Mouse (Mus musculus) CH12.LX (cell line): ENCODE data around the gene Olfr556. TPM values are rescaled to one million over a fixed set of nuclear protein-coding genes. Genes with fewer than 3 reads are reported as not detected.

Experiments
- DNase-seq: peaks from one replicate; pipeline ENCODE4 v3.0.0-alpha.2; 2013; ENCODE audit errors: extremely low read depth
- H3K27ac ChIP-seq: 2 replicates; pipeline ENCODE4 v1.5.1; 2012; ENCODE audit warnings: low read depth, mild to moderate bottlenecking, control low read depth, moderate library complexity; ENCODE audit not compliant: insufficient read depth
- H3K27me3 ChIP-seq: replicated peaks from 2 replicates; pipeline ENCODE3; 2012; ENCODE audit warnings: inconsistent platforms
- H3K36me3 ChIP-seq, 2 experiments: replicated peaks in 1 of 2; 2 replicates each; pipeline versions ENCODE3 to v1.6.1; 2012; ENCODE audit warnings: inconsistent platforms in 1 of 2, low read length in 1 of 2, mild to moderate bottlenecking in 1 of 2, mixed read lengths in 1 of 2, moderate library complexity in 1 of 2; ENCODE audit not compliant: control insufficient read depth in 1 of 2, insufficient read depth in 1 of 2
- H3K4me1 ChIP-seq, 2 experiments: 2 replicates each; pipeline ENCODE4 v1.6.1; 2012; ENCODE audit warnings: inconsistent platforms in 1 of 2, moderate library complexity in 1 of 2; ENCODE audit not compliant: insufficient read depth in 2 of 2, control insufficient read depth in 1 of 2
- H3K4me2 ChIP-seq: 2 replicates; pipeline ENCODE4 v1.6.1; 2012; ENCODE audit warnings: low read depth, mild to moderate bottlenecking, control low read depth; ENCODE audit not compliant: poor library complexity, insufficient read depth, severe bottlenecking
- H3K4me3 ChIP-seq, 3 experiments: fragments of 150-350 bp in 1 of 3; sonication (generic) in 1 of 3; replicated peaks in 1 of 3; 2 replicates each; pipeline versions ENCODE3 to v1.5.1; 2011 to 2012; ENCODE audit warnings: low read depth in 2 of 3, low read length in 2 of 3, mild to moderate bottlenecking in 2 of 3, moderate library complexity in 2 of 3, control low read depth in 1 of 3, improper control_type of control experiment in 1 of 3, inconsistent platforms in 1 of 3, mixed read lengths in 1 of 3; ENCODE audit not compliant: poor library complexity in 1 of 3
- H3K79me2 ChIP-seq: replicated peaks from 2 replicates; pipeline ENCODE4 v1.6.1; 2012; ENCODE audit warnings: mild to moderate bottlenecking, moderate library complexity; ENCODE audit not compliant: control insufficient read depth, poor library complexity, insufficient read depth, severe bottlenecking; ENCODE audit errors: extremely low read depth
- H3K9ac ChIP-seq: 2 replicates; pipeline ENCODE4 v1.6.1; 2012; ENCODE audit warnings: low read depth, mild to moderate bottlenecking, control low read depth, moderate library complexity; ENCODE audit not compliant: insufficient read depth
- H3K9me3 ChIP-seq: replicated peaks from 2 replicates; pipeline ENCODE3; 2012; ENCODE audit warnings: low read length, inconsistent platforms, mixed read lengths
- CHD1 ChIP-seq: IDR thresholded peaks from 2 replicates; pipeline ENCODE4 v1.6.1; 2012; ENCODE audit warnings: low read depth, low read length, improper control_type of control experiment, inconsistent platforms
- CHD2 ChIP-seq: IDR thresholded peaks from 2 replicates; pipeline ENCODE4 v1.6.1; 2011; ENCODE audit warnings: low read length, improper control_type of control experiment
- CTCF ChIP-seq, 2 experiments: IDR thresholded peaks in 1 of 2; conservative IDR thresholded peaks in 1 of 2; 2 replicates each; pipeline ENCODE4 v1.5.1; 2011 to 2012; ENCODE audit warnings: low read depth in 2 of 2, low read length in 2 of 2, improper control_type of control experiment in 1 of 2, inconsistent platforms in 1 of 2, mild to moderate bottlenecking in 1 of 2, moderate library complexity in 1 of 2
- E2F4 ChIP-seq: IDR thresholded peaks from 2 replicates; pipeline ENCODE4 v1.6.1; 2011; ENCODE audit warnings: low read depth, low read length, improper control_type of control experiment; ENCODE audit not compliant: insufficient replicate concordance
- EP300 ChIP-seq: IDR thresholded peaks from 2 replicates; pipeline ENCODE4 v1.6.1; 2011; ENCODE audit warnings: low read length, improper control_type of control experiment
- ETS1 ChIP-seq: conservative IDR thresholded peaks from 2 replicates; pipeline ENCODE4 v1.6.1; 2012; ENCODE audit warnings: low read depth, mild to moderate bottlenecking, inconsistent platforms, low read length, improper control_type of control experiment, moderate library complexity
- HCFC1 ChIP-seq: IDR thresholded peaks from 2 replicates; pipeline ENCODE4 v1.6.1; 2012; ENCODE audit warnings: low read depth, mild to moderate bottlenecking, inconsistent platforms, low read length, improper control_type of control experiment
- JUN ChIP-seq: IDR thresholded peaks from 2 replicates; pipeline ENCODE4 v1.6.1; 2011; ENCODE audit warnings: low read depth, mild to moderate bottlenecking, low read length, improper control_type of control experiment, moderate library complexity; ENCODE audit not compliant: insufficient read depth
- JUND ChIP-seq: conservative IDR thresholded peaks from 2 replicates; pipeline ENCODE4 v1.6.1; 2011; ENCODE audit warnings: low read depth, low read length, improper control_type of control experiment
- KAT2A ChIP-seq: IDR thresholded peaks from 2 replicates; pipeline ENCODE4 v1.6.1; 2012; ENCODE audit warnings: low read length, improper control_type of control experiment, inconsistent platforms; ENCODE audit not compliant: insufficient replicate concordance
- MAFK ChIP-seq: IDR thresholded peaks from 2 replicates; pipeline ENCODE4 v1.6.1; 2011; ENCODE audit warnings: low read length, improper control_type of control experiment; ENCODE audit not compliant: insufficient replicate concordance
- MXI1 ChIP-seq: IDR thresholded peaks from 2 replicates; pipeline ENCODE4 v1.6.1; 2011; ENCODE audit warnings: mild to moderate bottlenecking, low read depth, low read length, improper control_type of control experiment
- MYC ChIP-seq: IDR thresholded peaks from 2 replicates; pipeline ENCODE4 v1.6.1; 2011; ENCODE audit warnings: low read depth, mild to moderate bottlenecking, improper control_type of control experiment, low read length
- NELFE ChIP-seq: IDR thresholded peaks from 2 replicates; pipeline ENCODE4 v1.6.1; 2011; ENCODE audit warnings: low read depth, low read length, improper control_type of control experiment
- POLR2AphosphoS2 ChIP-seq: IDR thresholded peaks from 2 replicates; pipeline ENCODE4 v1.6.1; 2011; ENCODE audit warnings: low read depth, low read length, improper control_type of control experiment
- RAD21 ChIP-seq: IDR thresholded peaks from 2 replicates; pipeline ENCODE4 v1.6.1; 2011; ENCODE audit warnings: low read depth, mild to moderate bottlenecking, low read length, improper control_type of control experiment, moderate library complexity
- RCOR1 ChIP-seq: conservative IDR thresholded peaks from 2 replicates; pipeline ENCODE4 v1.6.1; 2012; ENCODE audit warnings: low read depth, mild to moderate bottlenecking, inconsistent platforms, low read length, improper control_type of control experiment
- SIN3A ChIP-seq: IDR thresholded peaks from 2 replicates; pipeline ENCODE4 v1.6.1; 2012; ENCODE audit warnings: low read length, improper control_type of control experiment, inconsistent platforms
- SMC3 ChIP-seq: IDR thresholded peaks from 2 replicates; pipeline ENCODE4 v1.6.1; 2011; ENCODE audit warnings: low read depth, low read length, improper control_type of control experiment
- TBP ChIP-seq: conservative IDR thresholded peaks from 2 replicates; pipeline ENCODE4 v1.6.1; 2011; ENCODE audit warnings: low read depth, low read length, improper control_type of control experiment
- ZC3H11A ChIP-seq: IDR thresholded peaks from 2 replicates; pipeline ENCODE4 v1.6.1; 2012; ENCODE audit warnings: low read depth, mild to moderate bottlenecking, inconsistent platforms, low read length, improper control_type of control experiment
- dilution Hi-C: fragments of 300-500 bp; cut with MboI; formaldehyde crosslinking; loops from 2 replicates; pipeline ENCODE4 v1.14.3; 2020; ENCODE audit warnings: low sequenced_read_pairs; ENCODE audit not compliant: extremely low pct_unique_long_range_greater_than_20kb, extremely low pct_ligation_motif_present
- in situ Hi-C: fragments of 300-500 bp; cut with MboI; formaldehyde crosslinking; loops from 3 replicates; pipeline ENCODE4 v1.14.3; 2019; ENCODE audit warnings: low sequenced_read_pairs, low pct_ligation_motif_present, low pct_unique_long_range_greater_than_20kb, mixed read lengths
- polyA plus RNA-seq: library from polyadenylated mRNA; unstranded; fragments of >175 nt; gene quantifications from 2 replicates; pipeline ENCODE4 v1.2.1, GENCODE M21; 2012; ENCODE audit warnings: low read depth; ENCODE audit not compliant: insufficient read length
- total RNA-seq, 2 experiments: library from RNA; depleted of rRNA; stranded (reverse); fragments of 300-350 nt in 1 of 2; fragments of >200 nt in 1 of 2; gene quantifications; 2 replicates each; pipeline ENCODE4 v1.2.3; 2012 to 2014

The Olfr556 gene
- total and polyA plus RNA-seq, 3 experiments = not detected

- Histone ChIP-seq H3K36me3 (peaks cover 16 to 42% of the 10 kb centered on the region in 2 experiments), H3K79me2 (no peaks in the 10 kb centered on the region), H3K9me3 (no peaks in the 10 kb centered on the region), H3K9ac (no peak overlapping the region), H3K27ac (no peak overlapping the region), H3K4me3 (no peak overlapping the region), H3K4me2 (no peak overlapping the region), H3K4me1 (no peaks in the 10 kb centered on the region), H3K27me3 (no peaks in the 10 kb centered on the region)
- no peak for DNase-seq
- no peak for TF ChIP-seq KAT2A
- in situ Hi-C loops = no loop called here
- dilution Hi-C loops = no loop called here
These were observed 11.5 kb downstream of the Olfr556 start for GRCm38 (mm10) chr7:102676225-102676624.

- H3K4me1 ChIP-seq = peaks cover 0 to 8% of the 10 kb centered on the region in 2 experiments; a peak in 1 of 4 replicates
- H3K4me2 ChIP-seq = no peak overlapping the region
- H3K36me3 ChIP-seq = peaks cover 20 to 68% of the 10 kb centered on the region in 2 experiments
- H3K9me3 ChIP-seq = no peaks in the 10 kb centered on the region
- H3K4me3 ChIP-seq = no peak overlapping the region
- TF ChIP-seq NELFE = no peak
- TF ChIP-seq CTCF (conservative IDR thresholded peaks at IDR 0.05 in 1 of 2, IDR thresholded peaks at IDR 0.05 in 1 of 2; ENCODE audit: low read depth in 2 of 2, low read length in 2 of 2) = no peak
- no peak for TF ChIP-seq SIN3A
- TF ChIP-seq ZC3H11A = no peak
- no peak for TF ChIP-seq JUN
- TF ChIP-seq ETS1 = no peak
- TF ChIP-seq RCOR1 = no peak
- no peak for TF ChIP-seq CHD1
- no peak for TF ChIP-seq MXI1
- no peak for TF ChIP-seq MAFK
- no peak for TF ChIP-seq EP300
- TF ChIP-seq HCFC1 = no peak
- TF ChIP-seq E2F4 = no peak
- TF ChIP-seq JUND = no peak
- TF ChIP-seq SMC3 = no peak
- TF ChIP-seq TBP = no peak
- TF ChIP-seq MYC = no peak
- TF ChIP-seq CHD2 = no peak
- TF ChIP-seq POLR2AphosphoS2 = no peak
- TF ChIP-seq RAD21 = no peak
- TF ChIP-seq, all 38 proteins: peak for 0
- in situ Hi-C loops = no loop called here
- dilution Hi-C loops = no loop called here
- no peaks in the 10 kb centered on the region for H3K27me3 ChIP-seq
- H3K79me2 ChIP-seq = no peaks in the 10 kb centered on the region
- H3K27ac ChIP-seq = no peak overlapping the region
- no peak overlapping the region for H3K9ac ChIP-seq
- DNase-seq = no peak
These were observed 17.2 kb downstream of the Olfr556 start for GRCm38 (mm10) chr7:102681916-102682315.
